Mouse (Mus musculus): Measurements from ENCODE around the gene Ccdc184.
A peak's percentile ranks its signal among the peaks of the same experiment; 100 is the strongest.

Ccdc184 gene

DNA sequence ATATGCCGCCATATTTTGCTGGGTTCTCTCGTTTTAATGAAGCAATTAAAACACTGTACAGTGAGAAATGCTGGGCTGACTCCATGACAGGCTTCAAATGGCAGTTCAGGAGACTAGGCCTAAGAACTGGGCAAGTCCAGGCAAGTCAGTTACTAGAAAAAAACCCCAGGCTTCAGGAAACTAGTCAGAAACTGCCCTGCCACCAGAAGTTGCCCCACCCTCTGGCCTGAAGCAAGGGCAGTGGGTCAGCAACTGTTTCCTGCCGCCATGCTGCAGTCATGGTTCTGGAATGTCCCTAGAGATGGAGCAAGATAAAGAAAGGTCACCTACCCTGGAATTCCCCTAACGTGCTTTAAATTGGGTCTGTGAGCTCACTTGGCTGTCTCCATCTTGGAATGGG, 11.0 kb upstream of the Ccdc184 start:
- peak; percentile 41 for DNase-seq (ENCODE audit: inconsistent ontology term)

DNA sequence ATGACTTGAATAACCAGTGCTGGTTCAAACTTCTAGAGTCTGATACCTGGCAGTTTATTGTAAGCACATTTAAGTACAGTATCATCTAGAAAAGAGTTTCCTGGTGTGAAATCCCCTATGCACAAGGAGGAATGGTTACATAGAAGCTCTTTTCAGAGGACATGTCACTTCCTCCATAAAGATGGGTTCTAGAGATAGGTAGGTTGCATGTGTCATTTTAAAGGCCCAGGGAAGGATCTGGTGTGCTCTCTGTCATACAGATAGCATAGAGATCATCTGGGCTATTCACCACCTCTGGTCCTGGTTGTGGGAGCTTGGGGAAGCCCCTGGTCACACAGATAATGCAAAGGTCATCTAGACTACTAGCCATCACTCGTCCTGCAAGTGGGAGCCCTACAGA, 9.7 kb upstream of the Ccdc184 start:
- no peak for DNase-seq (ENCODE audit: inconsistent ontology term)

DNA sequence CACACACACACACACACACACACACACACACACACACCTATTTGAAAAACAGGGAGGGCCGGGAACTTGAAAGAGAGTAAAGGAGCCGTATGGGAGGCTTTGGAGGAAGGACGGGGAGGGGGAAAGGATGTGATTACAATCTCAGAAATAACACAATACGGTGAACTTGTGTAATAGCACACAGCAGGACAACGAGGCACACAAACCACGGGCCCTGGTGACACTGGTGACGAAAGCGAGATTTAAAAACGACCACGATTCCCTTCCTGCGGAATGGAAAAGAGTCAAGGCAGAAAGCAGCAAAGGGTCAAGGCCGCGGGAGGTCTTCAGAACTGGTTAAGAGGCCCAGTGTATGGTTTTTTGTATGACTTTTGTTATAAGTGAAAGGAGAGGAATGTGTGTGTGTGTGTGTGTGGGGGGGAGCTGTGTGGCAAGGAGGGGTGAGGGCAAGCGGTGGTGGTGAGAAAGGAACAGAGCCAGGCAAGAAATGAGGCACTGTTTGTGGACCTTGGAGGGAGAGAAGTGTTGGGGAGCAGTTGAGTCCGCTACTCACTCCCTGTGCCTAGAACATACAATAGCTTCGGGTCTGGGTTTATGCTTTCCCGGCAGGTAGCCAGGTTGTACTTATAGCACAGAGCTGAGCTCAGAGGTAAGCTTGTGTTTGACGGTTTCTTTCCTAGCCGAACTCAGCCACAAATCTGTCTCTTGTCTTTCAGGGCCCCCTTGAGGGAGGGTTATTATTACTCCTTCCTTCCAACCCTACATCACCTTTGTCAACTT, 5.7 kb upstream of the Ccdc184 start:
- no peak for DNase-seq (ENCODE audit: inconsistent ontology term)

DNA sequence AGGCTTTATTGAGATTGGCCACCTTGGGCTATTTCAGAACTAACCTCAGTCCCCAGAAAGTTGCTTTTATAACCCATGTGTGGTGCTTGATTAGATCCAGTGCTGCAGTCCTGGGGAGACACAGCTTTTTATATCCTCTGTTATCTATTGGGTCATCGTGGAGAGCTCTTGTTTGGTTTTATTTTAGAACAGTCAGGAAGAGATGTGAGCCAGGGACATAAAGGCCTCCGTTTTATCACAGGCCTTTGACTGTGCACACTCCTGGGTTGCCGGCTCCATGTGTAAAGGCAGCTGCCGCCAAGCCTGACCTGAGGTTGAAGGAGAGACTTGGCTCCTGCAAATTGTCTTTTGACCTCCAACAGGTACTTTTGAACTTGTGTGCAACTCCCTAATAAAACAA, 4.4 kb upstream of the Ccdc184 start:
- DNase-seq (ENCODE audit: inconsistent ontology term), result no peak

DNA sequence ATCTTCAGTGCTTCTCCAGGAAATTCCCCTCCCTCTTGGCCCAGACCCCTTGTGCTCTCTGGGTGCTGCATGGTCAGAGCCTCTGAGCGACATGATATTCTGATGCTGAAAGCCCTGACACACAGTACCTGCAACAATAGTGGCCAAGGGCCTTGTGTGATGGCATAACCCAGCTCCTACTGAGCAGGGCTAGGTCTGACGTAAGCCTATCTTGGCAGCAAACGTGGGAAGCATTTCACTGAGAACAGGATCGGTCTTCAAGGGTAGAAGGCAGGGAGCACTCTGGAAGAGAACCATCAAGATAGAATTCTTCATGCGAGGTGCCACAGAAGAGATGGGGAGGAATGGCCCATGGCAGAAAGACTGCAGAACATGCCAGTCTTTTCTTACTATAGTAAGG, 1.4 kb upstream of the Ccdc184 start, which contains the start of gene Asb8:
Gene Asb8, minus strand, starts transcription at position 101 of the 400 bp plus-strand sequence.
- DNase-seq (ENCODE audit: inconsistent ontology term), result no peak

DNA sequence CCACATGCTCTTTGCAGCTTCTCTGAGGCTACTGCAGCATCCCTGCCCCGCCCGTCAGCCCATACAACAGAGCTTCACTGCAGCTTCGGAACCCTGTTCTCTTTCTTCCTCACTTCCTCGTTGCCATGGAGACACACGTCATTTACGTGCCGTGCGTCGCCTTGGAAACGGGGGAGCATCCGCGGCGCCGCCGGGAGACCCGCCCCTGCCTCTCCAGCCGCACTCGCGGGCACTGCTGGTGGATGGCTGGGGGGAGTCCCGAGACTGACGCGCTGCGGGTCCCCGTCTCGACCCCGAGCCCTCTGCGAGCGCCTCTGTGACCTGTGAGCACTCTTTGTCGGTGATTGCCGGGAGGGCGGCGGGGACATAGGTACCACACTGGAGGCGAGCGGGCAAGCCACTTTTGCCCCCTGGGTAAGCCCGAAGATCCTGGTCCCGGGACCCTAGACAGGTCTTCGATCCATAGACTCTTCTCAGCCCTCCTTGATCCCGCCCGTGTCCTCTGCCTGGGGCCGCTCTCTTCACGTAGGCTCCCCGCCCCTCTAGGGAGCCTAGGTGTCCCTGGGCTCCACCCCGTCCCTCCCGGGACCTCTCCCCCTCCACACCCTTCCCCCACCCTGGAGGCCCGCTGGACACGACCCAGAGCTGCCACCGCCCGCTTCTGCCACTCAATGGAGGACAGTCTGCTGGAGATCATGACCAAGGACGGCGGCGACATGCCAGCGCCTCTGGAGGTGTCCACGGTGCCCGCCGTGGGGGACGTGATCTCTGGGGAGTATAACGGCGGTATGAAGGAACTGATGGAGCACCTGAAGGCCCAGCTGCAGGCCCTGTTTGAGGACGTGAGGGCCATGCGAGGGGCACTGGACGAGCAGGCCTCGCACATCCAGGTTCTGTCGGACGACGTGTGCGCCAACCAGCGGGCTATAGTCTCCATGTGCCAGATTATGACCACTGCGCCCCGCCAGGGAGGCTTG, 975 bp downstream of the Ccdc184 start:
- peak; percentile 84 for DNase-seq (ENCODE audit: inconsistent ontology term)

DNA sequence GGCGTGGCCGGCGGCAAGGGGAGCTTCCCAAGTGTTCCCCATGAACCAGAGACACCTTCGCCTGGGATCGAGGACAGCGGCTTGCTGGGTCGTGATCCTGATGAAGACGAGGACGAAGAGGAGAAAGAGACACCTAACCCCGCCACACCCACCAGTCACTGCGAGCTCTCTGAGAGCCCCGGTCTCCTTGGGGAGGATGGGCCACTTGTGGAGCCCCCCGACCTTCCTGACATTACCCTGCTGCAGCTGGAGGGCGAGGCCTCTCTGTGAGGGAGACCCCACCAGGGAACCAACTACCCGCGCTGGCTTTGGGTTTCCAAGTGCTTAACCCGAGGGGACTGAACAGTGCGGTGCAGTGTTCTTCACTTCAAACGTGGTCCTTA, 1.7 kb downstream of the Ccdc184 start:
- DNase-seq (ENCODE audit: inconsistent ontology term), result no peak

DNA sequence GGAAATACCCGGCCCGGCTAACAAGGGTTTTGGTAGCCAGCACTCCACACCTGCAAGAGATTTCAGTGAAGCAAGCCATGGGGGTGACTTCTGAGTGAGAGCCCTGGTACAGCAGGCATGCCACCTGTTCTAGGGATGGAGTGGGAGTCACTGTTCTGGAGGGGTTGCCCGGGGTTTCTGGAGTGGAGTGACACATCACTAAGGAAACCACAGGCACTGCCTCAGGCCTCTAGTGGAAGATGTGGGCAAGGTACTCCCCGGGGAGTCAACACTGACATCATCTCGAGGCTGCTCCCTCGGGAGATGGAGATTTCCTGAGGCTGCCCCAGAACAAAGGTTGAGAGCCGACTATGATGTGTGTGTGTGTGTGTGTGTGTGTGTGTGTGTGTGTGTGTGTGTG, 3.4 kb downstream of the Ccdc184 start:
- DNase-seq (ENCODE audit: inconsistent ontology term), result peak; percentile 51

DNA sequence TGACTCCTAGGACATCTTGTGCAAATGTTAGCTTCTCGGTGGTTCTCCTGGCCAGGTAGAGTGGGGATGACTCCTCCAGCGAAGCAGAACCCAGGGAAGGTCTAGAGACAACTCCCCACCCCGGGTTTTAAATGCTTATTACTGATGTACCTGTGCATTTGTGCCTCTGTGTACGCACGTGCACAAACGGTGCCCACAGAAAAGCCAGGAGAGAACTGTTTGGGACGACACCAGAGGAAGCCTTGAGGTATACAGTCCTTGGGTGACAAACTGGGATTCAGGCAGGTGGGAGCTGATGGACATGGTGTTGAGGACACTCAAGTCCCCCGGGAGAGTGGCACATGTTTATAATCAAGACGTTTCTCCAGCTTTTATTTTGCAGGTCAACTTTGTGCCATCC, 4.0 kb downstream of the Ccdc184 start:
- DNase-seq (ENCODE audit: inconsistent ontology term), result no peak

DNA sequence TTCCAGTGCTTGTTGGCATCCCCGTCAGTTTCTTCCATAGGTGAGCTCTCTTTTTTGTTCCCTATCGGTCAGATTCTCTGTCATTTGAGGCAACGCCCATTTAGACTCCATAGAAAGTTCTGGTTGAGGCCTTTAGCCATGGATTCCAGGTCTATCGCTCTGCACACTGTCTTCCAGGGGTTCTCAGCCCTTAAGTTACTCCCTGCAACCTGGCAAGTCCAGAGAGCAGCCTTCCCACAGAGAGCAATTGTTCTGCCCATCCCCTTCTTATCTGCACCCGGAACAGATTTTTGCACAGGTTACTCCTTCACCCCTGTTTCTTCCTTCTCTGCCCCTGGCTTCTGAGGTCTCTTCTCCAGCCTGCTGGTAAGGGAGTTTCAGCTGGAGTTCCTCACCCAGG, 5.2 kb downstream of the Ccdc184 start:
- DNase-seq (ENCODE audit: inconsistent ontology term), result no peak

DNA sequence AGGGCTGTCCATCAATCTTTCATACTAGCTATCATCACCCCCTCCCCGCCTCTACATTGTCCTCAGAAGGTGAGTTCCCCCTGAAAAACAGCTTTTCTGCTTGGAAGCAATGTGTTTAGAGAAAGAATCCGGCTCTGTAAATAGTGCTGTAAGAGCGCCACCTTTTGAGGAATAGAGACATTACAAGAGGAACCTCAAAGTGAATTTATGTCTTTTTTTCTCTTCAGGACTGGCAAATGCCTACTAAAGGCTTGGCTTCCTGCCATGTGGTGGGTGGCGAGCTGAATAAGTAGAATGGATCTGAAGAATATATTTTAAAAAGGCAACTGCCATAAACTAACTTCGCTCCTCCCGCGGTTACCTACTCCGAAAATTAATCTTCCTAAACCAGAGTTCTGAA, 6.9 kb downstream of the Ccdc184 start:
- DNase-seq (ENCODE audit: inconsistent ontology term), result peak; percentile 42

DNA sequence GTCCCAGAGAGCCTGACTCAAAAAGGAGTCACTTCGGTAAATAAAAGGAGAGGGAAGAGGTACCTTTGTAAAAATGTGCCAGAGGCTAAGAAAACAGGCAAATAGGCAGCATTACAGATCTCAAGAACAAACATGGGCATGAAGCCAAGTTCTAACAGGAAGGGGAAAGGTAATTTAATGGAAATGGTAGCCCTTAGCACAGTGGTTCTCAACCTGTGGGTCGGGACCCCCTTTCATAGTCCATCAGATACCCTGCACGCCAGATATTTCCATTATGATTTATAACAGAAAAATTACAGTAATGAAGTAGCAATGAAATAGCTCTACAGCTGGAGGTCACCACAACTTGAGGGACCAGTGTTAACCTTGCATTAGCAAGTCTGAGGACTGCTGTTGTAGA, 10.4 kb downstream of the Ccdc184 start:
- DNase-seq (ENCODE audit: inconsistent ontology term), result no peak

DNA sequence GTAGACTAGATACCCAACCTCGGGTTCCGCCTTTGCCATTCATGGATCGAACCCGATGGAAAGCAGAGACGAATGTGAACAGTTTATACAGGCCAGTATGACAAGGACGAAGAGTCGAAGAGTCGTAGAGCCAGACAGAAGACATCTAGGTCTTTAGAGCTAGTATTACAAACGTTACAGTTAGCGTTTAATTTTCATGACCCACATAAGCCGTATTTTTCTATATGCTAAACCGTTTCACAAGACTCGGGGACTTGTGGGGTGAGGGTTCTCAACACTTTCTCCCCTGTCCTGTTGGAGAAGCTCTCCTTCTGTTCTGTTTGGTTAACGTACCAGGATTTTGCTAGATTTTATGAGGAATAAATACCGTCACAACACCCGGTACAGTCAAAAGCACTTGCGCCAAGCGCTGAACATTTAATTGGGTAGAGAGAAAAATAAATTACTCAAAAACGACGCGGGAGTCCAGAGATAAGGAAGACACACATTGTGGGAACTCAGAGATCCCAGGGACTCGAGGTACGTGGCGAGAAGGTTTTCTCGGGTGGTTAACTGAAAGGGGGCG, 13.7 kb downstream of the Ccdc184 start:
- no peak for DNase-seq (ENCODE audit: inconsistent ontology term)

DNA sequence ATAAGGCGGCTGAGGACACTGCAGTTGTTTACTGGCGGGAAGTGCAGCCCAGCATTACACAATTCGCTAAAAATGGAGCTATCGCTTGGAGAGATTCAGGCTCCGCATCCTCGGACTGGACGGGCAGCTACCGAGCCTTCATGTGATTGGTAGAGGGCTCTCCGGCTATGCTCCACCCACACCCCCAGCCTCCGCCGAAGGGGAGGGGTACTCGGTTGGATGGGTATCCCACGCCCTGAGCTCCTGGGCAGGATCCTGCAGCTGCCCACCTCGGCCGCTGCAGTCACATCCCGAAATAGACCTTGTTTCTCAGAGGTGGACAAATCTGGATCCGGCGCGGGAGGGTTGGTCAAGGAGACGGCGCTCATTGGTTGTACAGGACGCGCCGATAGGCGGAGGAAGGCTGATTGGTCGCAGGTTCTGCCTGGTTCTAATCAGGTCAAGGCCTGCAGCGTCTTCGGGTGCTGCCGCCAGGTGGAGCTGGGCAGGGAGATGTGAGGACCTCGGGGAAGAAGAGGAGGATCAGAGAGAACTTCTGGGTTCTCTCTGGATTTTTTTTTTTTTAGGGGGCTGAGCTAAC, 14.3 kb downstream of the Ccdc184 start:
- DNase-seq (ENCODE audit: inconsistent ontology term), result peak; percentile 94

DNA sequence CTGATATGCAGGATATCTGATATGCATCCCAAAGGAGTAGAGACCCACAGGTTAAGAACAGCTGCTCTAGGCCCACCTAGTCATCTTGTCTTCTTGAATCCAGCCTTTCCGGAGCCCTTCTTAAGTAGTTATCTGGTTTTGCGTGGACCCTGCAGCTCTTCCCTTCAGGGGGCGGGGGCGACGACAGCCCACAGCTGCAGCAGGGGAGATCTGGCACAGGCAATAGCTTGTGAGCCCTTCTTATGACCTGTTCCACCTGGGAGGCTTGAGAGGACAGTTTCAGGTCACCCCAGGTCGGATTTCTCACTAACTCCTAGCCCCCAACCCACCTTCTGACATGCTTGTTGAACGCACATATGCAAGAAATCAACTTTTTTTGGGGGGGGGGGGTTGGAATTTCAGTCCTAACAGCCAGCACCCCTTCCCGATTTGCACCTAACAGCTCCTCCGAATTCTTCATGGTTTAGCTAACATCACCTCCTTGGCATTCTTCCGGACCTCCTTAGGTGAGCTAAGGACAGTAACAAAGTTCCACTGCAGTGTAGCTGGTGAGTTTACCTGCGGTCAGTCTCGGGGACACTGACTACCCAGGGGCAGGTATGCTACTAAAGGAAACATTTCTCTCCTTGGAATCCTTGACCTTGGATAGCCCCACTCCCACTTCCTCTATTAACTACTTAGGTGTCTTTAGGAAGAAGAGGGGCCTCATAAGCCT, 15.1 kb downstream of the Ccdc184 start:
- DNase-seq (ENCODE audit: inconsistent ontology term), result no peak

DNA sequence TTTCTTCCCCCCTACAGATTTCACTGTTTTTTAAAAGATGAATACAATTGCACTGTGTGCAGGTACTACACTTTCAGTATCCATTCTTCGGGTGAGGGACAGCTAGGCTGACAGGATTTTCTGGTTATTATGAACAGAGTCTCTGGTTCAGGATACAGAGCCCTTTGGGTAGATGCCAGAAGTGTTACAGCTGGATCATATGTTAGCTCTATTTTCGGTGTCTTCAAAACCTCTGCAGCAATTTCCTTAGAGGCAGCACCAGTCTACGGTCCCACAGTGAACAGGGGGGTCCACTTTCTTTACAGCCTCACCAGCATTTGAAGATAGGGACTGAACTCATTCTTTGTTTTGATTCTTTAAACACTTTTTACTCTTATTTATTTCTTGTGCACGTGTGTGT, 17.5 kb downstream of the Ccdc184 start:
- no peak for DNase-seq (ENCODE audit: inconsistent ontology term)

DNA sequence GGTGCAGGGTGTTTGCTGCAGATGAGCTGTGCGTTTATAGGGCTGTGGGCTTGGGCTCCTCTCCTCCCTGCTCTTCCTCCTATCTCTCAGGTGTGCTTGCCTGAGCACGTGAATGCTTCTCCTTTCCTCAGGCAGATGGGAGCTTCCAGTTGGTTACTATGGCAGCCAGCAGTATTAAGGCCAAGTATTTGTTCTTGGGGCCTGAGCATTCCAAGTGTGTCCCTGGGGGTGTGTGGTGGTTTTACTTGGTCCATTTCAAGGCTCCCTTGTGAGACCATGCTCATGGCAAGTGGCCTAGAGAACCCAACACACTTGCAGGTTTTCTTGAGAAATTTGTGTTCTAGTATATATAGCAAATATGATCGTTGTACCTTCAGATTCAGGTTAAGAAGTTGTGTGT, 28.5 kb downstream of the Ccdc184 start, which contains the start of gene Olfr288:
Gene Olfr288, minus strand, starts transcription at position 101 of the 400 bp plus-strand sequence.
- DNase-seq (ENCODE audit: inconsistent ontology term), result no peak

DNA sequence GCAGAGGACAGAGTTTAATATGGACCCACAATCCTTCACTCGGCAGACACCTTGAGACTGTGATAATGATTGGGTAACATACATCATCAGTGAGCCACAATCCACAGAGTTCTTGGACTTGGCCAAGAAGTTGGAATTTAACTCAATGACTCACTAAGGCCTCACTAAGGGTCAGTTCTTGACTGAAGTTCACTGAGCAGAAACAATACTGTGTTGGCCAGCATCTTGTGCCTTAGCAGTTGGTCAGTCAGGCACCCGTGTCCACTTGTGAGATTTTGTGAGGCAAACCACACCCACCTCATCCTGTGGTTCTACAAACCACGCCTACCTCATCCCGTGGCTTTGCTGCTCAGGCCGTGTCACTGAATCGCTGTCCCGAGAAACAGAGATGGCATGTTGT, 42.7 kb downstream of the Ccdc184 start:
- peak; percentile 74 for DNase-seq (ENCODE audit: inconsistent ontology term)

DNA sequence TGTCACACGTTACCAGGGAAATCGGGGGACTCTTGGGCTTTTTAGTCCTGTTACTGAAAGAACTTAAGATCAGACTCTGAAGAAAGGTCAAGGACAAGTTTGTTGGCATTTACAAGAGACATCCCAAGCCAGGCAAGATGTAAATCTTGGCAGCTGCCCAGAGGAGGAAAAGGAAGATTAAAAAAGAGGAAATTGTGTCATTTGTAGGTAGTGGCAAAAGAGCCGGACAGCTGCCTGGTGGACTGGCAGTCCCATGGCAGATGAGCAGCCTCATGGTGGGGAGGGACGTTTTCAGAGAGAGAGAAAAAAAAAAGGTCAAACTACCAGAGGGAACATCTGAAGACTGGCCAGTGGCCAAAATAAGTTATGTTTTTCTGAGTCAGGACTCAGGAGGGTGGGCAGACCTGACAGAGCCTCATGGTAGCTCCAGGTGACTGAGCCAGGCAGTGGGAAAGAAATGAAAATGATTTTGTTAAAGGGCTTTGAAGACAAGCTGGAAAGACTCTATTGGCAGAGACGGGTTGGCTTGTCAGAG, 46.4 kb downstream of the Ccdc184 start:
- DNase-seq (ENCODE audit: inconsistent ontology term), result no peak

DNA sequence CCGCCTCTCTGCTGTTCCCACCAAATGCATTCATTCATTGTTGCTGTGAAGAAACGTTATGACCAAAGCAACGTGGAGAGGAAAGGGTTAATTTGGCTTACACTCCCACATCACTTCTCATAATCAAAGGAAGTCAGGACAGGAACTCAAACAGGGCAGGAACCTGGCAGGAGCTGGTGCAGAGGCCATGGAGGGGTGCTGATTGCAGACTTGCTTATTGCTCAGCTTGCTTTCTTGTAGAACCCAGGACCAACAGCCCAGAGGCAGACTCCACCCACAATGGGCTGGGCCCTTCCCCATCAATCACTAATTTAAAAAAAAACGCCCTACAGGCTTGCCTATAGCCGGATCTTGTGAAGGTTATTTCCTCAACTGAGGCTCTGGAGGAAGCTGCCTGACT, 47.2 kb downstream of the Ccdc184 start:
- no peak for DNase-seq (ENCODE audit: inconsistent ontology term)

Data from Muller cell, postnatal 12 days (primary cell).